Mouse (Mus musculus) neutrophil, adult 5-6 weeks (primary cell): ENCODE results near the gene Trit1. TPM values are rescaled to one million over a fixed set of nuclear protein-coding genes. Genes with fewer than 3 reads are reported as not detected.

ENCODE experiments used
- ATAC-seq: fragments of 151-379, 151-347 bp; 2 replicates; pipeline ENCODE4 v1.8.0; 2017; ENCODE audit warnings: mild to moderate bottlenecking, moderate TSS enrichment; ENCODE audit not compliant: insufficient number of reproducible peaks, poor library complexity, low FRiP score, severe bottlenecking; ENCODE audit errors: extremely low read depth
- total RNA-seq: library from RNA; stranded (forward); fragments of 200-1000 nt; gene quantifications from 2 replicates; pipeline ENCODE4 v1.2.3, GENCODE M21; 2017

Gene Trit1
- total RNA-seq, 1 experiment from 2014 or later = 23.5 TPM

- ATAC-seq = no peak
Measured at GRCm38 (mm10) chr4:123026597-123026996, 10.2 kb downstream of the Trit1 start.

DNA sequence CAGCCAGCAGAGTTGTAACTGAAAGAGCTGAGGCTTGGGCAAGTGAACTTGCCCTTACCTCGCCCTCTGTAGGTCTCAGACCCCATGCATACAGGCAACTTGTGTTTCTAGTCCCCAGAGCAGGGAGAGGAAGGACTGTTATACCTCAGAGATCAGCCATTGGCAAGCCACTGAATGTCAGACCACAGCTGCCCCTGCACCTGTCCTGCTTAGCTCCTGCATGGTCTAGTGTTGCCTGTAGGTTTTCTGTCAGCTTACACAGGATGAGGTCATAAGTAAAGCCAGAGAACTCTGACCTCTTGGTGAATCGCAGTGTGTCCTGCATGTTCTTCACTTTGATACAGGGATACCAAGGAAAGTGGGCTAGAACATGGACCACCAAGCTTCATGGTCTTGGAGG is 18.4 kb downstream of the Trit1 start:
- 0 out of 2 replicates have a peak, but pooled peaks have one; percentile 19 for ATAC-seq

GRCm38 (mm10) chr4:123035636-123036035 is 19.2 kb downstream of the Trit1 start:
- ATAC-seq = no peak

DNA sequence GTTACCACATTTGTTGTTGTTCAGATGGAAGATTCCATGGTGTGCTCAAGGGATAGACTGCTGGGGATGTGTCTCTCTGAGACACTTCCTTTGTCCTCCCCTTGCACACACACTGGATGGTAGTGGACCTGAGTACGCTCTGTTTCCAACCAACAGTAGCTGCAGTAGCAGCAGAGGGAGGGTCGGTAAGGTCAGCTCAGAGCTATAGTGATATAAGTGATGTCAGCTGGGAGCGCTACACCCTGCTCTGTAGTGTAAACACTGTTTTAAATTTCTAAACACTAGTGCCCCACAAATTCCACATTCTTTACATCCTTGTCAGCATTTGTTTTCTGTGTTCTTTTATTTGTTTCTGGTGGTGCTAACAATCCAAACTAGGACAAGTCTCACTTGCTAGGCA is 20.3 kb downstream of the Trit1 start:
- no peak for ATAC-seq

- no peak for ATAC-seq
Measured at GRCm38 (mm10) chr4:123041131-123041530, 24.7 kb downstream of the Trit1 start.

GRCm38 (mm10) chr4:123043858-123044257 is 27.5 kb downstream of the Trit1 start:
- no peak for ATAC-seq

- ATAC-seq = no peak
Measured at GRCm38 (mm10) chr4:123044842-123045241, 28.4 kb downstream of the Trit1 start.

DNA sequence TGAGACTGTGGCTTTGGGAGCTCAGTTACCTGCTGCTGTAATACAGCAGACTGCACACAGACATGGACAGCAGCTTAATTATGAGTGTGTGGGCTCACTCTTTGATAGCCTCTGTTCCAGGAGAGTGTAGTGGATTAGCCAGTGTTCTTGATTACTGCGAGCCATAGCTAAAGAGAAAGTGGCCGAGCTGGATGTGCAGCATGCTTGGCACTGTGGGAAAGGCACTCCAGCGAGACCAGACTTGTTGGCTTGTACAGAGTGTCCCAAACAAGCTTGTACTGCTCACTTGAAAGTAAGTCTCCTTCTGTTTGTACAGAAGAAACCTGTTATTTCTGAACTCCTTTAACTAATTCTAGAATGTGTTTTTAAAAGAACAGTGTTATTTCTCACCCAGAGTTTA is 29.9 kb downstream of the Trit1 start:
- no peak for ATAC-seq

GRCm38 (mm10) chr4:123050681-123051211 is 34.3 kb downstream of the Trit1 start:
- ATAC-seq = no peak

DNA sequence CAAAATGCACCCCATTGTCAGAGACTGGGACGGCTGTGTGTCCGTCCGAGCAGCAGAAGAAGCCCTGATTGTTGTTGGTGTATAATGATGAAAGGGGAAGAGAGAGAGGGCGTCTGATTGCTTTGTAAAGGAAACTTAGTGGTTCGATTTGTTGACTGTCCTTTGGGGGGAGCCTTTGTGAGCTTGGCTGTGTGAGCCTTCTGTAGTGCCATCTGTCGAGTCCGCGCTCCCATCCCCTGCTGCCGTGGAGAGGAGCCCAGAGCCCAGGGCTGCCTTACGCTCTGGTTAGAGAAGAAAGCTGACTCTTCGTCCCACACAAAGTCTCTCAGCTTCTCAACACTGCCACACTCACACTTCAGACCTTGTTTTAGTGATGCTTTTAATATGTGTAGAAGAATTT is 36.8 kb downstream of the Trit1 start:
- no peak for ATAC-seq

DNA sequence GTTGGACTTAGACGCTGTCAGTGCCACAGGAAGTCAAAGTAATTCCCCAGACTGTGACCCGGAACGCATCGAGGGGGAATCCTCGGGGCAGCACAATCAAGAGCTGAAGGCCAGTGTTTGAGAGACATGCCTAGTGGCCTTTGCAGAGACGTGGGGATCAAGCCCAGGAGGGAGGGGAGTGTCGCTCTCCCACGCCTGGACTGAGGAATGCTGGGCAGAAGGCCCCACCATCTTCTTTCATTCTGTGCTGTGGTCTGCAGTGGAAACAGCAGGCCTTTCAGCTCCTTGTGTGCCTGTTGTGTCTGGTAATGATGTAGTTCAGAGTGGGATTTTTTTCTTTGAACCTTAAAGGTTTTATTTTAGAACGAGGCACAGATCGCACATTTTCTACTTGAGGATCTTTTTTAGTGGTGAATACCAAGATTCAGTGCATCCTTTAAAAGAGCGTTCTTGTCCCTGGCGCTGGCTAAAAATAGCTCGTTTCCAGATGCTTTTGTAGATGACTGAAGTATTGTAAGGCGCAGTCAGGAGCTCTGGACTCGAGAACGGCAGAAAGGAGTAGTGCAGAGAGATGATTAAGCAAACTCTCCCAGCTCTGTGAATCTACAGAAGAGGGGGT is 37.9 kb downstream of the Trit1 start:
- no peak for ATAC-seq

DNA sequence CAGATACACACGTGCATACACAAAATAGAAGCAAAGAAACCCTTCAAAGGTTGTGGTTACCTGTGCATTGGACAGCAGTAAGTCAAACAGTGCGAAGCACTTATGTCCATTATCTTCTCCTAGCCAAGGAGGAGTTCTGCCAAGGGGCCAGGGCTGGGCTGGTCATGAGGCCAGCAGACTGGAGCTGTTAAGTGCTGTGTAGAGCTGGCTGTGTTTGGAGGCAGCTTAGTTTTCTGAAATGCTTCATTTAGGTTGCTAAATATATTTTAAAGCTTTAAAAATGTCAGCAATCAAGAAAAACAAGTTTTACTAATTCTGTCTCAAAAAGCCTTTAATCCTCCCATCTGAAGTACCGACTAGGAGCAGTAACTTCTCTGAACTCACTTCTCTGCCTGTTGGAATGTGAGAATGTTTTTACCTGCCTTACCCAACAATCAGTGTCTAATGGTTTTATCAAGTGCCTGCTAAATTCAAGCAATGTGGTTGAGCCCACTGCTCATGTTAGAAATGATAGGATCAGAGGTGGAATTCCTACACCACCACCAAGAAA is 40.2 kb downstream of the Trit1 start:
- ATAC-seq = no peak

- ATAC-seq = no peak
Measured at GRCm38 (mm10) chr4:123057957-123058356, 41.6 kb downstream of the Trit1 start.

DNA sequence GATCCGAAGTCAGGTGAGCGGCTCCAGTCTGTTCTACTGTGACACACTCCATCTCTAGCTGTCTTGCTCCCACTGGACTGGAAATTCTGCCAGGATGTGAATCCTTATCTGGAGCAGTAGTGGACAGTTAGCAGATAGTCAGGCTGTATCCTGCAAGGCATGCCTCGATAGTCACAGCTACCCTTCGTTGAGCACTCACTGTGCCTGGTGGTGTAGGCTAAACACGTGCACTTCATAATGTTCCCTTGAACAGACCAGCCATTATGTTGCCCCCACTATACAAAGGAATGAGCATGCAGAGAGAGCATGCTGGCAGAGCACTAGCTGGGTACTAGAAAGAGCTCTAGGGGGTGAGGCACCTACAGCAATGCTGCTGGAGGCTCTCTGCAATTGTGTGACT is 45.3 kb downstream of the Trit1 start:
- ATAC-seq = no peak

GRCm38 (mm10) chr4:123068646-123069045 is 52.2 kb downstream of the Trit1 start:
- ATAC-seq = no peak

- peak; percentile 63 for ATAC-seq
Measured at GRCm38 (mm10) chr4:123071266-123071966, 55.0 kb downstream of the Trit1 start.

DNA sequence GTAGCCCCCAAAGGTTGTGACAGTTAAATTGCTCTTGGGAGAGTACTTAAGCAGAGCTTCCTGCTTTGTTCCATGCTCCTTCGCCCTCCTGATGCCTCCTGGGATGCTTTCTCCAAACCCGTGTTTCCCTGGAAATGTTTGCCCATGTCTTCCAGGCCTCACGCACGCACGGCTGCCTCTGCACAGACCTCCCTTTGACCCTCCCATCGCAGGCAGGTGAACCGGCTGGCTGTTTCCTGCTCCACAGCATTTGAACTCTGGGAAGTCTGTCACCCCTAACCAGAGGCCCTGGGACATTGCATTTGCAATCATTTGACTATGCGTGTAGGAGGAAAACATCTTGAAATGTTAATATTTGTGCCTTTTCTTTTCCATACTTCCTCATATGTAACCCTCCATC is 60.5 kb downstream of the Trit1 start:
- ATAC-seq = no peak

DNA sequence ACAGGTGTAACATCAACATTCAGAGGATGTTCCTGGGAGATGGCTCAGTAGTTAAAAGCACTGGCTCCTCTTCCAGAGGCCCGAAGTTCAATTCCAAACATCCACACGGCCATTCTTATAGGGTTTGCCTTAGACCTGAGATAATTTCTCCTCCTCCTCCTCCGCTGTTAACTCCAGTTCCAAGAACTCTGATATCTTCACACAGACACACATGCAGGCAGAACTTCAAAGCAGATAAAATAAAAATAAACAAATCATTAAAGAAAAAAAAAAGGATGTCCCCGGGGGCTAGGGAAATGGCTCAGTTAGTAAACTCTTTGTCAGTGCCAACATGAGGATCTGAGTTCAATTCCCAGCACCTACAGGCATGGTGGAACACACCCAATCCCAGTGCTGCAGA is 61.8 kb downstream of the Trit1 start:
- ATAC-seq = no peak

- no peak for ATAC-seq
Measured at GRCm38 (mm10) chr4:123080791-123081190, 64.4 kb downstream of the Trit1 start.
